Mouse (Mus musculus) kidney, adult 2 months (tissue): ENCODE measurements around the gene Neurog2. TPM values are rescaled to one million over a fixed set of nuclear protein-coding genes. Genes with fewer than 3 reads are reported as not detected.

Source experiments
- DNase-seq: peaks from one replicate; pipeline ENCODE4 v3.0.0; 2021
- H3K27ac ChIP-seq: fragments of 200-500 bp; 2 replicates; pipeline ENCODE4 v1.5.1; 2012; ENCODE audit warnings: low read depth, low read length, control low read depth, inconsistent platforms; ENCODE audit not compliant: insufficient read depth
- H3K27me3 ChIP-seq: fragments of 200-500 bp; replicated peaks from 2 replicates; pipeline ENCODE4 v1.6.1; 2012; ENCODE audit warnings: mild to moderate bottlenecking, moderate library complexity, low read length, inconsistent platforms; ENCODE audit not compliant: control insufficient read depth, insufficient read depth
- H3K36me3 ChIP-seq: fragments of 200-500 bp; 2 replicates; pipeline ENCODE4 v1.6.1; 2012; ENCODE audit warnings: mild to moderate bottlenecking, moderate library complexity, low read length, inconsistent platforms; ENCODE audit not compliant: control insufficient read depth, insufficient read depth
- H3K4me1 ChIP-seq: fragments of 200-500 bp; 2 replicates; pipeline ENCODE4 v1.6.1; 2011; ENCODE audit warnings: low read length; ENCODE audit not compliant: control insufficient read depth, insufficient read depth
- H3K4me3 ChIP-seq: fragments of 200-500 bp; 2 replicates; pipeline ENCODE4 v1.5.1; 2011; ENCODE audit warnings: mild to moderate bottlenecking, low read depth, low read length, control low read depth; ENCODE audit not compliant: insufficient read depth
- CTCF ChIP-seq: fragments of 200-500 bp; conservative IDR thresholded peaks from 2 replicates; pipeline ENCODE4 v1.5.1; 2011; ENCODE audit warnings: low read depth, mild to moderate bottlenecking, control low read depth, low read length, moderate library complexity, mixed read lengths; ENCODE audit not compliant: insufficient read depth, insufficient read length
- POLR2A ChIP-seq: fragments of 200-500 bp; IDR thresholded peaks from one replicate; pipeline ENCODE4 v1.6.1; 2011; ENCODE audit warnings: low read depth, low read length, control low read depth
- WGBS: fragments of 180-500 bp; shearing (Covaris S2); methylation state at CpG from one replicate; pipeline ENCODE4 v1.1.7; 2018; 5-methylcytosine and 5-hydroxymethylcytosine counted together
- polyA plus RNA-seq: library from polyadenylated mRNA; depleted of rRNA; stranded (reverse); fragments of >200 nt; gene quantifications from 2 replicates; pipeline ENCODE4 v1.2.3, GENCODE M21; 2012

Neurog2 gene
- polyA plus RNA-seq, 1 experiment = not detected

GRCm38 (mm10) chr3:127627956-127628310 is 5.0 kb upstream of the Neurog2 start:
- Histone ChIP-seq H3K36me3 (no peaks in the 10 kb centered on the region), H3K27ac (no peak overlapping the region), H3K4me3 (no peak overlapping the region), H3K4me1 (0 out of 2 replicates have a peak, but pooled peaks cover 2% of the 10 kb centered on the region), H3K27me3 (peaks cover 17% of the 10 kb centered on the region)
- TF ChIP-seq CTCF = no peak
- TF ChIP-seq POLR2A = no peak
- no peak for DNase-seq
- 7% methylated on average over 9 of the region's 9 CpGs for WGBS

- WGBS = 9% methylated on average over 37 of the region's 37 CpGs
- TF ChIP-seq POLR2A (no peak), CTCF (no peak)
- peak; percentile 50 for DNase-seq
- no peak overlapping the region for H3K27ac ChIP-seq
- peaks cover 18% of the 10 kb centered on the region for H3K27me3 ChIP-seq
- 0 out of 2 replicates have a peak, but pooled peaks cover 2% of the 10 kb centered on the region for H3K4me1 ChIP-seq
- H3K4me3 ChIP-seq = no peak overlapping the region
- no peaks in the 10 kb centered on the region for H3K36me3 ChIP-seq
These were observed 4.4 kb upstream of the Neurog2 start for GRCm38 (mm10) chr3:127628311-127629184.

- 17% methylated on average over 1 of the region's 1 CpGs for WGBS
- H3K4me3 ChIP-seq = no peak overlapping the region
- H3K27ac ChIP-seq = no peak overlapping the region
- DNase-seq = no peak
- H3K4me1 ChIP-seq = 0 out of 2 replicates have a peak, but pooled peaks cover 2% of the 10 kb centered on the region
- peaks cover 21% of the 10 kb centered on the region for H3K27me3 ChIP-seq
- no peaks in the 10 kb centered on the region for H3K36me3 ChIP-seq
- TF ChIP-seq CTCF (no peak), POLR2A (no peak)
These were observed 2.7 kb upstream of the Neurog2 start for GRCm38 (mm10) chr3:127630190-127630589.

GRCm38 (mm10) chr3:127630735-127631372 is 2.1 kb upstream of the Neurog2 start:
- TF ChIP-seq CTCF = no peak
- TF ChIP-seq POLR2A = no peak
- Histone ChIP-seq H3K4me1 (0 out of 2 replicates have a peak, but pooled peaks cover 2% of the 10 kb centered on the region), H3K36me3 (no peaks in the 10 kb centered on the region), H3K27ac (no peak overlapping the region), H3K27me3 (peaks cover 21% of the 10 kb centered on the region), H3K4me3 (no peak overlapping the region)
- DNase-seq = no peak
- 12% methylated on average over 17 of the region's 17 CpGs for WGBS

GRCm38 (mm10) chr3:127631582-127631981 is 1.4 kb upstream of the Neurog2 start:
- H3K4me1 ChIP-seq = no peaks in the 10 kb centered on the region
- no peaks in the 10 kb centered on the region for H3K36me3 ChIP-seq
- no peak overlapping the region for H3K27ac ChIP-seq
- TF ChIP-seq POLR2A = no peak
- H3K4me3 ChIP-seq = no peak overlapping the region
- no peak for DNase-seq
- WGBS = 4% methylated on average over 10 of the region's 10 CpGs
- H3K27me3 ChIP-seq = peaks cover 19% of the 10 kb centered on the region

- peaks cover 16% of the 10 kb centered on the region for H3K27me3 ChIP-seq
- DNase-seq = peak; percentile 32
- peak overlapping the region; percentile 13; the same call in 1 of the 2 replicates for H3K4me3 ChIP-seq
- H3K4me1 ChIP-seq = no peaks in the 10 kb centered on the region
- 2% methylated on average over 32 of the region's 32 CpGs for WGBS
- no peak overlapping the region for H3K27ac ChIP-seq
- no peaks in the 10 kb centered on the region for H3K36me3 ChIP-seq
- no peak for TF ChIP-seq CTCF
- no peak for TF ChIP-seq POLR2A
These were observed 404 bp upstream of the Neurog2 start for GRCm38 (mm10) chr3:127632531-127632930.

- peaks cover 10% of the 10 kb centered on the region for H3K27me3 ChIP-seq
- no peak for TF ChIP-seq POLR2A
- TF ChIP-seq CTCF = peak; percentile 71
- no peaks in the 10 kb centered on the region for H3K36me3 ChIP-seq
- H3K4me3 ChIP-seq = peak overlapping the region; percentile 29; the same call in 1 of the 2 replicates
- under 1% methylated on average over 58 of the region's 58 CpGs for WGBS
- DNase-seq = peak; percentile 69
- no peaks in the 10 kb centered on the region for H3K4me1 ChIP-seq
- no peak overlapping the region for H3K27ac ChIP-seq
These were observed 1.4 kb downstream of the Neurog2 start for GRCm38 (mm10) chr3:127634101-127634983.
